Mouse (Mus musculus) CH12.LX (cell line): ENCODE measurements around the gene Kif1c.

Source experiments
- CTCF ChIP-seq, 2 experiments: IDR thresholded peaks in 1 of 2; conservative IDR thresholded peaks in 1 of 2; 2 replicates each; pipeline ENCODE4 v1.5.1; 2011 to 2012; ENCODE audit warnings: low read depth in 2 of 2, low read length in 2 of 2, improper control_type of control experiment in 1 of 2, inconsistent platforms in 1 of 2, mild to moderate bottlenecking in 1 of 2, moderate library complexity in 1 of 2
- E2F4 ChIP-seq: IDR thresholded peaks from 2 replicates; pipeline ENCODE4 v1.6.1; 2011; ENCODE audit warnings: low read depth, low read length, improper control_type of control experiment; ENCODE audit not compliant: insufficient replicate concordance
- POLR2A ChIP-seq: IDR thresholded peaks from 2 replicates; pipeline ENCODE4 v1.6.1; 2011; ENCODE audit warnings: low read depth, mild to moderate bottlenecking, improper control_type of control experiment, low read length
- POLR2AphosphoS2 ChIP-seq: IDR thresholded peaks from 2 replicates; pipeline ENCODE4 v1.6.1; 2011; ENCODE audit warnings: low read depth, low read length, improper control_type of control experiment
- RAD21 ChIP-seq: IDR thresholded peaks from 2 replicates; pipeline ENCODE4 v1.6.1; 2011; ENCODE audit warnings: low read depth, mild to moderate bottlenecking, low read length, improper control_type of control experiment, moderate library complexity
- TCF12 ChIP-seq: IDR thresholded peaks from 2 replicates; pipeline ENCODE4 v1.6.1; 2014; ENCODE audit warnings: low read depth, mild to moderate bottlenecking, inconsistent platforms, low read length, improper control_type of control experiment
- USF1 ChIP-seq: IDR thresholded peaks from 2 replicates; pipeline ENCODE4 v1.6.1; 2014; ENCODE audit warnings: low read depth, mild to moderate bottlenecking, inconsistent platforms, low read length, improper control_type of control experiment
- USF2 ChIP-seq: conservative IDR thresholded peaks from 2 replicates; pipeline ENCODE4 v1.6.1; 2011; ENCODE audit warnings: low read depth, low read length, improper control_type of control experiment
- ZNF384 ChIP-seq: IDR thresholded peaks from 2 replicates; pipeline ENCODE4 v1.6.1; 2012; ENCODE audit warnings: low read depth, low read length, improper control_type of control experiment, inconsistent platforms

- no peak for TF ChIP-seq ZNF384
- no peak for TF ChIP-seq POLR2A
- no peak for TF ChIP-seq TCF12
- no peak for TF ChIP-seq CTCF (conservative IDR thresholded peaks at IDR 0.05 in 1 of 2, IDR thresholded peaks at IDR 0.05 in 1 of 2; ENCODE audit: low read depth in 2 of 2, low read length in 2 of 2)
- no peak for TF ChIP-seq E2F4
- no peak for TF ChIP-seq POLR2AphosphoS2
- no peak for TF ChIP-seq USF1
- TF ChIP-seq USF2 = no peak
- TF ChIP-seq RAD21 = no peak
Observed at GRCm38 (mm10) chr11:70656456-70656927, 43.9 kb upstream of the Kif1c start.
